Mouse (Mus musculus): ENCODE measurements around the gene Gm10447. TPM values are rescaled to one million over a fixed set of nuclear protein-coding genes. Genes with fewer than 3 reads are reported as not detected.

The Gm10447 gene
- under 1 TPM; 0.12 to 0.15 TPM for total RNA-seq (2021)
- long read RNA-seq, experiment 1: 0 reads
- long read RNA-seq, experiment 2: 0 reads

DNA sequence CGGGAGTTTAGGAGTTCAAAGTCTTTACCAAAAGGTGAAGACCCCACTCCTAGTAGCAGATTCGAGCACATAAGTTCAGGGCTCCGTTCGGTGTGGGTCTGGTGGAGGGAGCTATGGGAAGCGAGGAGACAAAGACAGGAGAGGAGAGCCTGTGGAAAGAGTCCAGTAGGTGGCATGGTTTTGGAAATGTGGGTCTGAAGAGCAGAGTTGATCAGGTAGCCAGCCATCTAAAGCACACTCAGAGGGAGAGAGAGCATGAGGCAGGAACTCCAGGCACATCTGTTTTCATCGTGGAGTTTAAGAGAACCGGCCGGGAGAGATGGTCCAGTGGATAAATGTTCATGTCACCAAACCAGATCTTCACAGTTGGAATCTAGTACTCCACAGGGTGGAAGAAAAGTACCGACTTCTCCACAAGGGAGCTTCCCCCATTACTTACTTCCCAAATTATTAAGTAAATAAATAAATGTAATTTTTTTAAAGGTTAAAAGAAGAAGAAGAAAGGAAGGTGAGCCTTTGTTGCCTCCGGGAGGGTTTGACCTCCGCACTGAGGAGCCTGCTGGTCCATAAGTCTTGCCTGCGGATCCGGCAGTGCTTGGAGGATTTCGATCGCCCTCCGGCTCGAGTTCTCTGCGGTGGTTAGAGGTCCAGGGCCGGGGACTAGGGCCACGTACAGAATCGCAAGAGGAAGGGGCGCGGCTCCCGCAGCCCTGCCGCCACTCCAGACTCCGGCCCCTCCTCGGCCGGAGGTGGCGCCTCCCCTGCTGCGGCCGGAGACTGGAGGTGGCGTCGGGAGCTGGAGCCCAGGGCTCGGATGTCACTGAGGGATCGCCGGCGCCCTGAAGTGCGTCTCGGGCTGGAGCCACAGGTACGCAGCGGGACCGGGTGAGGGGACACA lies at the start of gene Gm10447, which contains the start of gene Shroom1:
Gm10447 (minus strand) TSS at position 637 of the 898 bp plus-strand sequence.
Shroom1 (plus strand) TSS at position 732 of the 898 bp plus-strand sequence.
- peak; percentile 75 for DNase-seq

DNA sequence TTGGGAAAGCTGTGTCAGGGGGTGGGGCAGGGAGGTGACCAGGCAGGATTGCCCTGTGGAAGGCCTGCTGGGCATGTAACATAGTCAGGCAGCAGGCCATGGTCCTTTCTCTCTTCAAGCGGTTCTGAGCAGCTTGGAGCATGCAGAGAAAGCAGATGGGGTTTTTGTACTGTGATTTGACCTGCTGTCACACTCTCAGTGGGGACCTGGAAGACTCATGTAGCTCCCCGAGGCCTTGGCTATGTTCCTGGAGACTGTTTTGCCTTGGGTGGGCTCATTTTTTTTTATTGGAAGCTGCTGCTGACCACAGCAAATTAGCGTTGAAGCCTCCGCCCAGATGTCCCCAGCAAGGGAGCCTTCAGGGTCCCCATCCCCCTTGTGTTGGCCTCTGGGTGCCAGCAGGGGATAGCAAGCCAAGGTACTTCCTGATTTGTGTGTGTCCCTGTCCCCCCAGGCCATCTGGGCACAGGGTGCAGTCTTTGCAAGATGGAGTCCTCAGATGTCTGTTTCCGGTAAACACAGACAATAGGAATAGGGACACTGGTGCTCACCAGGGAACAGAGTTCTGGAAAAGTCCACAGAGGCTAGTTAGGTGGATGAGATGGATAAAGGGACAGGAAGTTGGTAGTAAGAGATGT lies 48.2 kb upstream of the Gm10447 start:
- DNase-seq: no peak

DNA sequence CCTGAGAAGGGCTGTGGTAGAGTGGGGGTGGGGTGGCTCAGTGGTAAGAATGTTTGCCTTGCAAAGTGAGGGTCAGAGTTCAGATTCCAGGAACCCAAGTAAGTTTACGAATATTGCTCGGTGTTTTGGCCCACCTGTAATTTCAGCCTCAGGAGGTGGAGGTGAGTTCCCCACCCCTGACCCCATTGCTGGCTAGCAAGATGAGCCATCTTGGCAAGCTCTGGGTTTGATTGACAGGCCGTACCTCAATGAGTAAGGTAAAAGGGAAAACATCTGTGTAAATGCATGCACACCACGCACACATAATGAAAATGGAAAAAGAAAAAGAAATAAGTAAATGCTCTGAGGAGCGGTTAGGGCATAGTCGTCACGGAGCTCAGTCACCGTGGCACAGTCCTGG lies 47.5 kb upstream of the Gm10447 start:
- no peak for DNase-seq

DNA sequence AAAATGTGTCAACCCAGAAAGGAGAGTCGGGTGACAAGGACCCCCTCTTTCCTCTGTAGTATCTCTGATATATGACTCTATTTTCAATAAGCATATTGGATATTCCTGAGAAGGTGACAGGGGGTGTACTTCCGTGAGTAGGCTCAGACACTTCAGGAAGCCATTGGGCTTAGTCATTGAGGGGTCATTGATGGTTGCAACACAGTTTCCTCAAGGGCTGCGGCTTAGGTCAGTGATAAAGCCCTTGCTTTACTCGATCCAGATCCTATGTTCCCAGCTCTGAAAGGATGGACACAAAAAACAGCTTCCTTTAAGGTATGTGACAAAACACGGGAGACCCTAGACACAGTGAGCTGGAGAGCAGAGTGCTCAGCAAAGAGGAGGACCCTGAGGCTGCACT lies 46.8 kb upstream of the Gm10447 start:
- DNase-seq: no peak

DNA sequence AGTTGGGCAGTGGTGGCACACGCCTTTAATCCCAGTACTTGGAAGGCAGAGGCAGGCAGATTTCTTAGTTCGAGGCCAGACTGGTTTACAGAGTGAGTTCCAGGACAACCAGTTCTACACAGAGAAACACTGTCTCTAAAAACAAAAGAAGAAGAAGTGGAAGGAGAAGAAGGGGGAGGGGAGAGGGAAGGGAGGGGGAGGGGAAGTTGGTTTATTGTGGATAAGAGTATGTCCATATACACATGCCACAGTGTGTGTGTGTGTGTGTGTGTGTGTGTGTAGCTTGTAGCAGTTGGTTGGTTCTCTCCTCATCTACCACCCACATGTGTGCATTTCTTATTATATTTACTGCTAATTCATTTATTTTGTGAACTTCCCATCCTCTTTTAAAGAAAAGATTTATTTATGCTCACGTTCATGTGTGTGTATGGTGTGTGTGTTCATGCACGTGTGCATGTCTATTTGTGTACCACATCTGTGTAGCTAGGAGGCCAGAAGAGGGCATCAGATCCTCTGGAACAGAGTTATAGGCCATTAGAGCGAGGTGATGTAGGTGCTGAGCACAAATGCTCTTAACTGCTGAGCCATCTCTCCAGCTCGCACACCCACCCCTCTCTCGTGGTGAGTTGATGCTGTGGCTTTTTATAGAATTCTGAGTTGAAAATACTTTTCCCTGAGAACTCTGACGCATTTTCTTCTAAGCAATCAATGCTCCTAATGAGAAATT lies 45.3 kb upstream of the Gm10447 start:
- no peak for DNase-seq

DNA sequence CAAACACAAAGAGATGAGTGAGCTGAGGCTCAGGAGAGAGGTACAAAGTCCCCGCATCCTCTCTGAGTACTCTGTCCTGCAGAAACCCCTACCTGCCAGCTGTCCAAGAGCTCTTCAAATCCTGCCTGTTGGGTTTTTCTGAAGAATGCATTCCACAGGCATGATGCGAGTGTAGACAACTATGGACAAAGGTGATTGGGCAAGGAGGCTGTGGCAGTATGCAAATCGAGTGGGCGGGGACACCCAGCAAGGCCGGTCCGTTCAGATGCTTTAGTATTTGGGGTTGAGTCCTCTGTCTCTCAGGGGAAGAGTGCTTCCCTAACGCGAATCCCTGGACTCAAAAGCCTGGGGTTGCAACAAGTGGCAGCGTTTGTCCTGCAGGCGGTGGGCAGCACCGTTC lies 43.7 kb upstream of the Gm10447 start:
- no peak for DNase-seq

DNA sequence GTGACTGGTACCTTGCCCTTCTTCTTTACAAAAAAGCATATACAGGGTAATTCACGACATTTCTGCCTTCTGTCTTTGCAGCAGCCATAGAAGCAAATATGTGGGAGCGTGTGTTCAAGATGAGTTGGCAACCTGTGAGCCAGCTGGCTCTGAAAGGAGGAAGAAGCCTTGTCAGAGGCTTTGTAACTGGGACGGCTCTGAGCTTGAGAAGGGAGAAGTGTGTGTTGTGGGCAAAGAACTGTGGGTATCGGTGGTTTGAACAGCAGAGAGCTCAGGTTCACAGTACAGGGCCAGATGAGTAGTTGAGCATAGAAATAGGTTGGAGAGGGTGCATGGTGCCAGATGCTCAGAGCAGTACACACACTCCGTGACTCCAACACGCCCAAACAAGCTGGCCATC lies 40.0 kb upstream of the Gm10447 start:
- no peak for DNase-seq

DNA sequence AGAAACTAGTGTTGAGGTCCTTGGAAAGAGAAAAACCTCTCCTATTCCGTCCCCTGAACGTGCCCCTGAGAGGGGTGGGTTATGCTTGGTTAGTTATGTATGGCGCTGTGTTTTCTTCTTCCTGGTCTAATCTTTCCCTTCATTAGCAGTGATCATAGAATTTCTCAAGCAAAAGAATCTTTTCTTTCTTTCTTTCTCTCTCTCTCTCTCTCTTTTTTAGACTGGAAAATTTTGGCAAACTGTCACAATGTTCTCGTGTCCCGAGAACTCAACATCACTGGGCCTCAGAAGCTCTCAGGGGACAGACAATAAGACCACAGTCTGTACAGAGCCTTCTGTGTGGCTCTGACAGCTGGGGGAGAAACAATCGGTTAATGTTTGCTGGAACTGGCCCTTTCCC lies 38.5 kb upstream of the Gm10447 start:
- no peak for DNase-seq

DNA sequence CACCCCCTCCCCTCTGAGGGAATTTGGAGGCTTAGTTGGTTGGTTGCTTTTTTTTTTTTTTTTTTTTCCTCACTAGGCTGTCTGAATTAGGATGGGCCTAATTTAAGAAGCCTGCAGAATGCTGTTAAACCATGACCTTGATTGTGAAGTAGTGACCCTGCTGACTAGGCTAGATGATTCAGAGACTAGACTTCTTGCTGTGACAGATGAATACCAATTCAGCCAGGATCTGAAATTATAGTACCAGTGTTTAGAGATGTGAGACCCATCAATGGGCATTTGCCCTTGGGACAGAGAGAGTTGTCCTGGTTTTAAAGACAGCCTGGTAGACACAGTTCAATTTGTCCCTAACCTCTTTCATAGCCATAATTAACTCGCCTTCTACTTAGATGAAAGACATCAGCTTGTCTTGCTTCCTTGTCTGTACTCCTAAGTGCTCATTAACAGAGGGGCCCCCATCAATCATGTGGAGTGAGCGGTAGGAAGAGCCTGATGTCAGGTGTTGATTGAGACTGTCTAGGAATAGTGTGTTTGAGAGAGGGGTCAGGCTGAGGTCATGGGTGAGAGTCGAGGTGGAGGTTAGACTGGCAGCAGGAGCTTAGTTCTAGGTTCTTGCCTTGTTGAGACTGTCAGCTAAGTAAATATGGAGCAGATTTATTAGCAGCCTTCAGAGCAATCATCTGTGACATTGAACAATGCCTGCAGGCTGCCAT lies 36.5 kb upstream of the Gm10447 start:
- DNase-seq: no peak

DNA sequence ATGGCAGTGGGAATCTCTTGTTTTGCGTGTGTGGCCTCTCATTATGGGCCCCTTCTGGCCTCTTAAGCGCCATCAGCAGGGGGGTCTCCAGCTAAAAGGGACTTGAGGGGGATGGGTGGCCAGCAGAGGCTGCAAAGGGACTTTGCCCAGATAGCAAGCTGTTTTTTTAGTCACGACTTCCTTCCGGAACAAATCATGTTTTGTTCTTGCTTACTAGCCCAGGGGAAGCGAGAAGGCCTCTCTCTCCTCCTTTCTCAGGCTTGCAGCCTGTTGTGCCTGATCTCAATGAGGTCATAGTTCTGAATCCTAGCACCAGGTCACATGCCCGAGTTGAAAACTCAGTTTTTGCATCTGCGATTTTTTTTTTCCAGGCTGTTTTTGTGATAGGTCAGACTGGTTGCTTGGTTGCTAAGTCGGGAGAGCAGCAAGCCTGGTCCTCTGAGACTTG lies 35.1 kb upstream of the Gm10447 start:
- DNase-seq: no peak

DNA sequence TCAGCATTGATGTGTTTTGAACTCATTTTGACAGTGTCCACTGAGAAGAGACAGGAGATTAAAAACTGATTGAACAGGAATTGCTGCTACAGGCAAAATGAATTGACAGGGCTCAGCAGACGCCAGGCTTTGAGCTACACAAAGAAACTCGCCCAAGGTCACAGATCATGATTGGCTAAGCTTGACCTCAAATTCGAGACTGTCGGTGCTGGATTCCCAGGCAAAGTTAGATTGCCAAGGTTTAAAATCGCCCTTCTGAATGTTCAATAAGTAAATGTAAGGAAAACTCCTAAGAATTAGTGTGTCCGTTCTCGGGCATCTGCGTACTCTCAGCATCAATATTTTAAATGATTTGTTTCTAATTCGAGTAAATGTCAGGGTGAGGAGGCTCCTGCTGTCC lies 32.5 kb upstream of the Gm10447 start:
- no peak for DNase-seq

DNA sequence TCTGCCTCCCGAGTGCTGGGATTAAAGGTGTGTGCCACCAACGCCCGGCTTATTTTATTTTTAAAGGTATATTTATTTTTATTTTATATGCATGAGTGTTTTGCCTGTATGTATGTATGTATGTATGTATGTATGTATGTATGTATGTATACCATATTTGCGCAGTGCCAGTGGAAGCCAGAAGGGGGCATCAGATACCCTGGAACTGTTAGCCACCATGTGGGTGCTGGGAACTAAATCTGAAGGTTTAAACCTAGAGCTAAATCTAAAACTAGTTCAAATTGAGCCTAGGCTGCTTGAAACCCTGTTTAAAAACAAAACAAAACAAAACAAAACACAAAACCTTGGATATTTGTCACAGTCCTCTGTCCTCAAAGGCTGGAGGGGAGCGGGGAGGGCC lies 32.1 kb upstream of the Gm10447 start:
- no peak for DNase-seq

DNA sequence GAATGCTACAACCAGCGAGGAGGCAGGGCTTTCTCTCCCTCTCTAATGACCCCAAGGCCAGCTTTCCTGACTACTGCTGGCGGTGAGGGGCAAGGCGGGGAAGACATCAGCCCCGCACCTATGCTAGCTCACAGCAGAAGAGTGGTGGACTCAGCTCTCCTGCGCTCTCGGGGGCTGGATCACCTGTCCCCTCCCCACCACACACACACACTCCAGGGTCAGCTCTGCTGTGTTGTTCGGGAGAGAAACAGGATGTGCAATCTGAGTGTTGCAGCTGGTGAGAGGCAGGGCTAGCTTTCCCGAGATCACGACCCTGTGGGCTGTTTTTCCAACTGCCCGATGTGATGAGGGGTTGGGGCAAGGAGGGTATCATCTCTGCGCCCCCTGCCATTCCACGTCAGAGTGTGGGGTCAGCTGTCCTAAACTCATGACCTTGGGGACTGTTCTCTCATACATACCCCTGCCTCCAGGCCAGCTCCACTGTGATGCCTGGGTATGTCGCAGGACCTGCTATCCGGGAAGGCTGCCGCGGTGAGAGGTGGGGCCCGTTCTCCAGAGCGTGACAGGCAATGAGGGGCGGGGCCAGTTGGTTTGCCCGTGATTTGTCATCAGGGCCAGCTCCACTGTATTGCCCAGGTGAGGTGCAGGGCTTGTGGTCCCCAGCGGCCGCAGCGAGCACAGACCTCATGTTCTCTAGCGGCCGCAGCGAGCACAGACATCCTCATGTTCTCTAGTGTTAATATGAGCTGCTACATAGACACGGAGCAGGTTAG lies 30.1 kb upstream of the Gm10447 start:
- DNase-seq: peak; percentile 43

DNA sequence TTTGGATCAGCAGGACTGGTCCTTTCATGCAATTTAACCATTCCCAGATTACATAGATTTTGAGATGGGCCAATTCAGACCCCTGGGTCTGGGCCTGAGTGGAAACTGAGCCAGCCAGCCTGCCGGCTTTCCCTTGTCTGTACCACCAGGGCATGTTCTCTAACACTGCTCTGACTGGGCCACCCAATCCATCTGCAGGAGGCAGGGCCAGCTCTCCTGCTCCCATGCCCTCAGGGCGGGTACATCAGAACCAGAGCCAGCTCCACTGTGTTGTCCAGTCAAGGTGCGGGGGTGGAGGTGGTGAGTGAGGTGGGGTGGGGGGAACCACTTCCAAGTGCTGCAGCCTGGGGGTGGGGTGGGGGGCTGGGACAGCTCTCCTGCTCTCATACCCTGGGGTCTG lies 29.4 kb upstream of the Gm10447 start:
- DNase-seq: no peak

DNA sequence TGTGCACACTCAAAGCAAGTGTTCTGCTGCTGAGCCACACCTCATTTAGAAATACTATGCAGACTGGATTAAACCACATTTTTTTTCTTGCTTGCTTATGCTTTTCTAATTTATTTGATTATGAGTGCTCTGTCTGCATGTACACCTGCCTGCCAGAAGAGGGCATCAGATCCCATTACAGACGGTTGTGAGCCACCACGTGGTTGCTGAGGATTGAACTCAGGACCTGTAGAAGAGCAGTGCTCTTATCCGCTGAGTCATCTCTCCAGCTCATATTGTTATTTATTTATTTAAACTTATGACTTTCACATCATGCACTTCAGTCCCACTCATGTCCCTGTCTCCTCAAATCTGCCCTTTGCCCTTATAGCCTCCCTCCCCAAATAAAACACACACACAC lies 28.8 kb upstream of the Gm10447 start:
- no peak for DNase-seq

DNA sequence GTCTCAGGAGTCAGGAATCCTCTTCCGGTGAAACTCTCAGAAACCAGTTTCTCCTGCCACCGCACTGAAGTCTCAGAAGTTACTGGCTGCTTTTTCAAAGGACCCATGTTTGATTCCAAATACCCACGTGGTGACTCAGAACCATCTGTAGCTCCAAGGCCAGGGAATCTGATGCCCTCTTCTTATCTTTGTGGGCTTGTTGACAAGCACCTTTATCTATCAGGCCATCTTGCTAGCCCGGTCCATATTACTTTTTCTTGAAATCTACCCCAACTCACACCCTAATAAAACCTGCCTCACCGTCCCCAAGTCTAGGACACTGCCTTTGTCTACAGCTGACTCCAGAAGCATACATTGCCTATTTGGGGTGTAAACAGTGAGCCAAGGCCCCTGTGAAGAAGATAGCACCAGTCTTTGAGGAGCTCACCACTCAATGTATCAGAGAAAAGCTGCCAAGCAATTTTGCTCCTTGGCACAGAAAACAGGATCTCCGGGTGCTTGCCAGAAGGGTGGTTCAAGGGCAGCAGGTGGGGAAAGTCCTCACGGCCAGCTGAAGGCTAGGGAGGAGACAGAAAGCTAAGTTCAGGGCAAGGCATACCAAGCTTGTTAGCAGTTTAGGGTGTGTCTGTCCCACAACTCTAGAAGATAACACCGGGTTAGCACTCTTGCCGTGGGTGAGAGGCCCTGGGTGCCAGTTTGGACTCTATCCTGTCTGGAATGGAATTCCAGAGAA lies 26.4 kb upstream of the Gm10447 start:
- peak; percentile 52 for DNase-seq

DNA sequence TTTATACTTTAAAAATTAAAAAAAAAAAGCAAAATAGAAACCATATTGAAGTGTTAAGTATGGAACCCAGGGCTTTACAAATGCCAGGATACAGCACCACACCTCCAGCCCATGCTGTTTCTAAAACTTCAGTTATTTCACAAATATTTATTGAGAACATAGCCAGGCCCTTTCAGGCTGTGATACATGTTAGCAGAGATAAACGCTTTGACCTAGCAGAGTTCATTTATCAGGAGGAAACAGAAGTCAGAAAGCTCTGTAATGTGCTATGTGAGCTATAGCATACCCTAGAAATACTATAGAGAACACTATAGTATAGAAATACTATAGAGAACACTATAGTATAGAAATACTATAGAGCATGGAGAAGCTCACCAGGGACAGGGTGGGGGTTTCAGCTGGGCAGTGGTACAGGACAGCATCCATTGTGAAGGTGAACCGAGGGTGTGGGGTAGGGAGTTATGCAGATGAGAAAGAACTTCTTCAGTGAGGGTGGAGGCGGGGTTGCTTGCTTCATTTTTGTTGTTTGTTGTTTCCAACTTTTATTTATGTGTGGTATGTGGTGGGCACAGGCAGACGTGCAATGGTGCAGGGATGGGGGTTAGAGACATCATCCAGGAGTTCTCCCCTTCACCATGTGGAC lies 24.3 kb upstream of the Gm10447 start:
- no peak for DNase-seq

DNA sequence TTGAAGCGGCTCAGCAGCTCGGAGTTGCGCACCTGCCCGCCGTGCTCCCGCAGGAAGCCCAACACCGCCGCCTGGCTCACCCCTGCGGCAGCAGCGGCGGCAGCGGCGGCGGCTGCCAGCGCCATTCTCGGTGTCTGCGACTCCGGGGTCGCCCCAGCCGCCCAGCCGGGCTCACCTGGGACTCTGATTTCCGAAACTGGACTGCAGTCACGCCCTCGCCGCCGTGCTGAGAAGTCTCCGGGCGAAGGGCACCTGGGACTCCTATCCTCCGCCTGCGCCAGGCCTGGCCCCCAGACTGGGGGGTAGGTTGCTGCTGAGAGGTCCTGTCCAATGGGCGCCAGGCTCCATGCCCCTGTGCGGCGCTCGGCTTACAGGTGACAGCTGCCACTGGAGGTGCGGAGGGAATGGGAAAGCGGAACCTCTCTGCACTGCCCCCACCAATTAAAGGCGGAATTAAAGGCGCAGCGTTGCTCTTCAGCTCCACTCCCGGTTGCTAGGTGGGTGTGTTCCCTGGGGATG lies 22.9 kb upstream of the Gm10447 start, which contains the start of the genes Gm9945 and Sowaha:
Gm9945 (plus strand) TSS at position 384 of the 519 bp plus-strand sequence.
Sowaha (minus strand) TSS at position 492 of the 519 bp plus-strand sequence.
- DNase-seq: peak; percentile 51

DNA sequence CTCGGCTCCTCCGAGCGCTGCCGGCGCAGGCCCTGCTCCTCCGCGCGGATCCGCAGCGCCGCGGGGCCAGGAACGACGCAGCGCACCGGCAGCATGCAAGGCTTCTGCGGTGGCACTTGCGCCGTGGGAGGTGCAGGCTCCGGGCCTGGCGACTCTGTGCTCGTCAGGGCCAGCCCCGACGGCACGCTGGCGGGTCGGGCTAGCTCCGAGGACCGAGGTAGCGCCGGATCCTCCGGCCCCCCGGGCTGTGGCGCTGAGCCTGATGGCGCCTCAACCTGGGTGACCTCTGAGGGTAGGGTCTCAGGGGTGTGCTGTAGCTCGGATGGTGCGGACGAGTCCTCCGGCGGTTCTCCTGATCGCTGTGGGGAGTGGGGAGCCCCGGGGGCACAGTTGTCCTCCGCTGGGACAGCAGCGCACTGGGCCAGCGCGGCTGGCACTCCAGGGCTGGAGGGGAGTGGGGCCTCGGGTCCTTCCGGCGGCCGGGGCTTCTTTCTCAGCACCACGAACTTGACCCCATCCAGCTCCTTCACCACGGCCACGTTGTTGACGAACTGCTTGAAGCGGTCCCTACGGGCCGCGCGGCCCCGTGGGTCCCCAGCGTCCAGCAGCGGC lies 22.4 kb upstream of the Gm10447 start:
- peak; percentile 37 for DNase-seq
